Mouse (Mus musculus): ENCODE measurements around the gene Gm20816. TPM values are rescaled to one million over a fixed set of nuclear protein-coding genes. Genes with fewer than 3 reads are reported as not detected.
"Not testable (repeated sequence)": the region's sequence is repeated elsewhere in the genome, so short reads cannot be mapped to it uniquely, and the experiment has no call there.

Gene Gm20816
- polyA plus RNA-seq (2016; fragmentation: Nextera tagmentation; extraction: Ambion mirVana): not detected in 2 replicates

- H3K4me3 ChIP-seq; H3K9me3 ChIP-seq (replicated peaks); H3K27me3 ChIP-seq (replicated peaks); H3K36me3 ChIP-seq; ATAC-seq; H3K4me1 ChIP-seq; H3K9ac ChIP-seq; H3K4me2 ChIP-seq; H3K27ac ChIP-seq: not testable (repeated sequence)
- WGBS (ENCODE audit: insufficient replicate concordance): no CpG with 5 or more reads among the region's 3 CpGs
Measured at GRCm38 (mm10) chrY:68537655-68538054, at the start of gene Gm20816. Gm20816 (plus strand) TSS chrY:68537955.

Other genes with a start within 250 kb of the Gm20816 start
- gene Gm20937, start 243.1 kb upstream of the Gm20816 start, polyA plus RNA-seq (2016; fragmentation: Nextera tagmentation; extraction: Ambion mirVana): not detected in 2 replicates

Measured in liver, embryonic 12.5 days (tissue).